Mouse (Mus musculus): ENCODE results near the gene Rpl36al.

The Rpl36al gene

DNA sequence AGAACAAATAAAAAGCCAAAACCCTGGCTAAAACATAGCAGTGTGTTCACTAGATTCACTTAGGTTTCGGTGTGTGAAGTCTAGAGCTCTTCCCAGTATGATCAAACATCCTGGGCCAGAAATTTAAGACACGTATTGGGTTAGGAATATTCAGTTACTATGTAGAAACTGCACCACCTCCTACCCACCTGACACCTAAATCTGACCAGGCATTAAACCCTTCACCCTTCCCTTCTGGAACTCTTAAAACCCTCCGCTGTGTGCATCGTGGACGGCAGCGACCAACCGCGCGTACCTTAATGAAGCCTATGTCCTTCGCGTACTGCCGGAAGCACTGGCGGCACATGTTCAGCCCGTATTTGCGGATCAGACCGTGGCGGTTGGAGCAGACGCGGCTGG, 25.5 kb downstream of the Rpl36al start:
- no peak for DNase-seq (ENCODE audit: low spot score)

DNA sequence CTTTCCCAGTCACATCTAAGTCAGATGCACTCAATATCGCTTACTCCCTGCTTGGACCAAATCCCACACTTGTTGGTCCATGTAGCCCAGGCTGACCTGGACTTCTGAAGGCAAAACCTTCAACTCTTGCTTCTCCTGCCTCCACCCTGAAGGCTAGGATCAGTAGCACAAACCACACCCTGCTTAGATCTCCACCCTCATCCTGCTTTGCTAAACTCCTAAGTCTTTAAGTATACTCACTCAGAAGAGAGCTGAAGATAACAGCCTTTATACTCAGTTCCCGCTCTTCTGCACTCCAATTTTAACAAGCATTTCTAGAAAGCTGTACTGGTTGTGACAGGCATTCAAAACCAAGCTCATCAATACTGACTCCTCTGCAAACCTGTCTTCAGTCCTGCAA, 26.8 kb downstream of the Rpl36al start:
- no peak for DNase-seq (ENCODE audit: low spot score)

DNA sequence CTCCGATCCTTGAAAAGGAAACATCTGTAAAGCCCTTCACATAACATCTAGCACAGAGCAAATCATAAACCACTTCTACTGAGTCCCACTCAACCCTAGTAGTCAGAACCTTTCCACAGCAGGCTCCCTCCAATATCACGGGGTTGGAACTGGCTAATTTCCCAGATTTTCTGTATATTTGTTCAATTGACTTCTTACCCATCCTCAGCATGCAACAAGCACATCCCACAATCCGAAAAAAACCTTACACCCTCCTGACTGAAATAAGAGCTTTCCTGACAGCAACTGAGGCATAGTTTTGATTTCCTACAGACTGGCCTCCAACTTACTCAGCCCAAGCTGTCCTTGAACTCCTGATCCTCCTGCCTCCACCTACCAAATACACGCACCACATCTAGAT, 27.4 kb downstream of the Rpl36al start:
- DNase-seq (ENCODE audit: low spot score), result no peak

DNA sequence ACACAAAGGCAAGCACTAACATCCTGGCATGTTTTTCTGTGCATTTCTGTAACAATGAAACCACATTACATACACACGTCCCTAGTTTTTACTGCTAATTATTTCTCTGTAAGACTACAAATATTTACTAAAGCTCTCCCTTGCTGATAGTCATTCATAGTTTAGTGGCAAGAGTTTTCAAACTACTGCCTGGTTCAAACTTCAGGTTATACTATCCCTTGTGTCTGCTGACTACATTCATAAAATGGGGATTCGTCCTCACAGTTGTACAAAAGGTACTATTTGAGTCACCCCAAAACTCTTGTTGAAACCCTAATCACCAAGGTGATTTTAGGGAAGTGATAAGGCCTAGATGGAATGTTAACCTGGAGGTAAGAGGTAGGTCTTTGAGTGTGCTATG, 28.0 kb downstream of the Rpl36al start:
- DNase-seq (ENCODE audit: low spot score), result no peak

DNA sequence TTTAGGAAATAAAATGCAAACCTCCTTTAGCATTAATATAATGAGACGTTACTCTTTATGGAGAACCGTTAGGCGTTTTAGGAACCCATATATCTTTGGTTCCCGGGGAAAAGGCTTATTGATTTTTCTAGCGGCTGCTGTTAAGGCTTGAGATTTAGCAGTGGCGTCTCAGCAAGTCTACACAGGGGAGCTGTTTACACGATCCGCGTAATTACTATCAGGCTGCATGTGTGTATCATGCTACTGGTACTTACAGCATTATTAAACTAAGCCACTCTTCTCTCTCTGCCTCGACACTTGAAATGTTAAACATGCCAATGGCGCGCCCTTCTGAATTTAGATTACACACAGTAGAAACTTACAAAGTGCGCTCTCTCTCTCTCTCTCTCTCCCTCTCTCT, 33.8 kb downstream of the Rpl36al start:
- DNase-seq (ENCODE audit: low spot score), result no peak

DNA sequence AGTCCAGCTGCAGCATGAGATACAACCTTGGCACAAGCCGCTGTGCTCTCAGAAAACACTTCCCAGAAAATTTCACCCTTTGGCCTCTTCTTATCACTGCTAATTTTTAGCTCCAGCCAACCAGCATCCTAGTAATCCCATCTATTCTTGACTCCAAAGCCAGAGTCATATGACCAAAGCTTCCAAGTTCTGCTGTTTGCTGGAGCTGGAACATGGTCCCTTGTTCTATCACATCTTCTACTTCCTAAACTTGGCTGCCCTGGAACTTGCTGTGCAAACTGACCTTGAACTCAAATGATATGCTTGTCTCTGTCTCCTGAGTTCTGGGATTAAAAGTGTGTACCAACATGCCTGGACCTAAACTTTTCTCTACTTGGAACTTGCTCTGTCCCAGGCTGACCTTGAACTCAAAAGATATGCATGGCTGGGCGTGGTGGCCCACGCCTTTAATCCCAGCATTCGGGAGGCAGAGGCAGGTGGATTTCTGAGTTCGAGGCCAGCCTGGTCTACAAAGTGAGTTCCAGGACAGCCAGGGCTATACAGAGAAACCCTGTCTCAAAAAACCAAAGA, 36.6 kb downstream of the Rpl36al start:
- no peak for DNase-seq (ENCODE audit: low spot score)

DNA sequence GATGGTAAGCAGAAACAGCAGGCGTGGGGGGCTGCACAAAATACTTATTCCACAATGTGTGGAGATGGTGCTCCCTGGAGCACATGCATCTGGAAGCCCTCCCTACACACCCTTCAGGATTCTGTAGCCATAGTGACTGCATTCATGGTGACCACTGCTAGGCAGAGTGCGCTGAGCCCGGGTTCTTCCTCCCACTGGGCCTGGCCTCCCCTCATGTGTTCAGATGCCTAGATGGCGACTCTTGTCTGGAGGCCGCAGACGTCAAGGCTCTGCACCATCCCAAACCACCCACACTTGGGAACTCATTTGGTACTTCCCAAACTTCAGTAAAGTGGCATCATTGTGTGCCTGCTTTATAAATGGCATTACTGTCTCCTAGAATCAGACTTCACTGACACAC, 40.4 kb downstream of the Rpl36al start:
- no peak for DNase-seq (ENCODE audit: low spot score)

DNA sequence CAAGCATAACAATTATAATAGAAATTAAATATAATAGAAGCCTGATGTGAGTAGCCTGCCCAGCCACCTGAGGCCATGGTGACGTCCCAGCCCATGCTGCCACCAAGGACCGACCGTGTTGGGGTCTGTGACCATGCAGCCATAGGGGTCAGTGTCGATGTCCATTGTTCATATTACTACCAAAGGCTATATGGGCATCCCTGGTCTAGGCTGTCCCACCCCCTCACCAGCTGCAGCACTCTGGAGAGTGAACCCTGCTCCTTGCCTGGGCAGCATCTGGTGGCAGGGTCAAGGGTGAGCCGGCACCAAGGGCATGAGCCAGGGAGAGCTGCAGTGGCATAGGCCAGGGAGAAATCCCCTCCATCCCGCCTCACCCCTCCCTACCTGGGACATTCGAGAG, 44.0 kb downstream of the Rpl36al start:
- no peak for DNase-seq (ENCODE audit: low spot score)

DNA sequence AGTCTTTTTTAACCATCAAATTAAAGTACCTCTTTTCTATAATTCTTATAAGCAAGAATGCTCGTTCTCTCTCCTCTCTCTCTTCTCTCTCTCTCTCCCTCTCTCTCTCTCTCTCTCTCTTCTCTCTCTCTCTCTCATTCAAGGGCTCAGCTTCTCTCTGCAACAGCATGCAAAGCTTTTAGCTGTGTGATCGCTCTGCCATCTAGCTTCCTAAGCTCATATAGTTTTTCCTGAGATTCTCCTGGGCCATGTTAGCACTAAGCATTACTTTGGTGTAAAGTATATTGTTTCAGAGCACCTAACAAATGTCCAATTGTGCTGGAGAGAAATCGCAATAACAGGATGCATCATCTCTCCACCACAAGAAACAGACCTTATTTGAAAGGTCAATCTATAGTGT, 44.7 kb downstream of the Rpl36al start:
- DNase-seq (ENCODE audit: low spot score), result no peak

All from urinary bladder, postnatal 14 days (tissue).